Mouse (Mus musculus): ENCODE measurements around the gene Tubb3.
"Not testable (repeated sequence)": the region's sequence is repeated elsewhere in the genome, so short reads cannot be mapped to it uniquely, and the experiment has no call there.

Tubb3 gene

GRCm38 (mm10) chr8:123412560-123413170 lies 1.4 kb downstream of the Tubb3 start:
- DNase-seq, result peak; percentile 80

- no peak for DNase-seq
Observed at GRCm38 (mm10) chr8:123414255-123414654, 3.0 kb downstream of the Tubb3 start.

DNA sequence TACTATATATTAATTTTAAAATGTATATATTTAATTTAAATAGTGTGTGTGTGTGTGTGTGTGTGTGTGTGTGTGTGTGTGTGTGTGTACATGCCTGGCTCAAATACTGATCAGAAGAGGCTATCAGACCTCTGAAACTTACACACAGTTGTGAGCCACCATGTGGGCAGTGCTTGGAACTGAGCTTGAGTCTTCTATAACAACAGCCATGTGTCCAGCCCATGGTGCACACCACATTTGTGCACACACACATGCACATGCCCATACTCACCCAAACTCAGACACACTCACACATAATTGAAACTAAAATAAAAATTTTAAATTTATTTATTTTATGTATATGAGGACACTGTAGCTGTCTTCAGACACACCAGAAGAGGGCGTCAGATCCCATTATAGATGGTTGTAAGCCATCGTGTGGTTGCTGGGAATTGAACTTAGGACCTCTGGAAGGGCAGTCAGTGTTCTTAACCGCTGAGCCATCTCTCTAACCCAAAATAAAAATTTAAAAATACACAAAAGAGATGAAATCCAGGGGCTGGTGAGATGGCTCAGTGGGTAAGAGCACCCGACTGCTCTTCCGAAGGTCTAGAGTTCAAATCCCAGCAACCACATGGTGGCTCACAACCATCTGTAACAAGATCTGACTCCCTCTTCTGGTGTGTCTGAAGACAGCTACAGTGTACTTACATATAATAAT lies 3.9 kb downstream of the Tubb3 start:
- not testable (repeated sequence) for DNase-seq

DNA sequence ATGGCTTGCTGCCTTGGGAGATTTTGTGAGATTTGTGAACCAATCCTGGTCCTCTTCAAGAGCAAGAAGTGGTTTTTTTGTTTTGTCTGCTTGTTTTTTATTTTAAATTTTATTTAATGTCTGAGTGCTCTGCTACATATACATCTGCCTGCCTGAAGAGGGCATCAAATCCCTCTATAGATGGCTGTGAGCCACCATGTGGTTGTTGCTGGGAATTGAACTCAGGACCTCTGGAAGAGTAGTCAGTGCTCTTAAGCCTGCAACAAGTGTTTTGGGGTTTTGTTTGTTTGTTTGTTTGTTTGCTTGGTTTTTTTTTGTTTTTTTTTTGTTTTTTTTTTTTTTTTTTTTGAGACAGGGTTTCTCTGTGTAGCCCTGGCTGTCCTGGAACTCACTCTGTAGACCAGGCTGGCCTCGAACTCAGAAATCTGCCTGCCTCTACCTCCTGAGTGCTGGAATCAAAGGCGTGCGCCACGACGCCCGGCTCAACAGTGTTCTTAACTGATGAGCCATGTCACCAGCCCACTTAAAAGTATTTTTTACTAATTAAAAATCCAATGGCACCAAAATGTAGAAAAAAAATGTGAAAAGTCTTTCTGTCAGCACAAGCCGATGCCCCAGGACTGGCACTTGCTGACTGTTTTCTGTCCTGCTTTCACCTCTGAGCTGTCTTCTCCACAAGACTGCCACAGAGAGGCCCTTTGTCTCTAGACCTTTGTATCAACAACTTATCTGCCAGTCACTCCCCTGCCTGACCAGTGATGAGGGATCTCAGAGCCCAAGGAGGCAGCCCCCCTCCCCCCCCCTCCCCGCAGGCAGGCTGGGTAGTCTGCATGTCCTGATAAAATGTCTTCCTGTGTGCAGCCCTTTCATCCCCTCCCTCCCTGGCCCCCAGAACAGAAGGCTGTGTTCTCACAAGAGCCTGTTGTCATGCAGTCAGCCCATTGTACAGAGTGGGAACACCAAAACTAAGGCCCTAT lies 5.0 kb downstream of the Tubb3 start:
- DNase-seq, result no peak

- DNase-seq, result no peak
Observed at GRCm38 (mm10) chr8:123416944-123417555, 5.8 kb downstream of the Tubb3 start.

- DNase-seq, result no peak
Observed at GRCm38 (mm10) chr8:123419711-123420110, 8.5 kb downstream of the Tubb3 start.

GRCm38 (mm10) chr8:123420525-123421281 lies 9.5 kb downstream of the Tubb3 start:
- DNase-seq, result no peak

GRCm38 (mm10) chr8:123421325-123421724 lies 10.1 kb downstream of the Tubb3 start:
- no peak for DNase-seq

- peak; percentile 87 for DNase-seq
Observed at GRCm38 (mm10) chr8:123422056-123422780, 11.0 kb downstream of the Tubb3 start.

DNA sequence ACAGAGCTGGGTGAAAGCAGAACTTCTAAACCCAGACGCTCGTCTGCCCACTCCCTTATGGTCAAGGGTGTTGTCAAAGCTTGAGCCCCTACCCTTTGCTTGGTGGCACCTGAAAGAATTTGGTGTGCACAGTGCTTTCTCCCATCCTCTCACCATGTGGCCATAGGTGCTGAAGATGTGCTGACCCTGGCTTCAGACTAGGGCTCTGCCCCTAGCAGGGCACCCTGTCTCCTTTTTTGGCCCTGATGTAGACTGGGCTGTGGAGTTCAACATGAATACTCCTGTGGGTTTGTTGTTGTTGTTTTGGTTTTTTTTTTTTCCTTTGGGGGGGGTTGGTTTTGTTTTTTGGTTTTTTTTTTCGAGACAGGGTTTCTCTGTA lies 11.5 kb downstream of the Tubb3 start:
- DNase-seq, result no peak

DNA sequence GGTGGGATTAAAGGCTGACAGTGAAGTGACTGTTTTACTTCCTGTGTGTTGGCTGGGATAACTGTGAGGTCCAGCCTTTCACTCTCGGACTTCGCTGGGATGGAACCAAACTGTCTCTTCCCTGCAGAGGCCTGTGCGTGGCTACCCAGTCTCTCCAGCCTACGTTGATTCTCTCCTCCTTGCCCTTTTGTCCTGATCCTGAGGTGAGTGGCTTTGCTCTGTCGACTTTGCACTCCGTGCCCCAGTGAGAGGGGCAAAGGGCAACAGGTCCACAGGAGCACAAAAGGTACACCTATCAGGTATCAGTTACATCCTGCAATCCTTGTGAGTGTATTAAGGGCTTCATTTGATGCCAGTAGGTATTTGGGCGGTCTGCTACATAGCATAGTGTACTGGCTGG lies 12.2 kb downstream of the Tubb3 start, which contains the start of gene Def8:
Gene Def8, plus strand, starts transcription at position 87 of the 400 bp plus-strand sequence.
- DNase-seq, result no peak

- no peak for DNase-seq
Observed at GRCm38 (mm10) chr8:123426511-123427509, 15.6 kb downstream of the Tubb3 start.

- no peak for DNase-seq
Observed at GRCm38 (mm10) chr8:123427639-123428275, 16.5 kb downstream of the Tubb3 start.

DNA sequence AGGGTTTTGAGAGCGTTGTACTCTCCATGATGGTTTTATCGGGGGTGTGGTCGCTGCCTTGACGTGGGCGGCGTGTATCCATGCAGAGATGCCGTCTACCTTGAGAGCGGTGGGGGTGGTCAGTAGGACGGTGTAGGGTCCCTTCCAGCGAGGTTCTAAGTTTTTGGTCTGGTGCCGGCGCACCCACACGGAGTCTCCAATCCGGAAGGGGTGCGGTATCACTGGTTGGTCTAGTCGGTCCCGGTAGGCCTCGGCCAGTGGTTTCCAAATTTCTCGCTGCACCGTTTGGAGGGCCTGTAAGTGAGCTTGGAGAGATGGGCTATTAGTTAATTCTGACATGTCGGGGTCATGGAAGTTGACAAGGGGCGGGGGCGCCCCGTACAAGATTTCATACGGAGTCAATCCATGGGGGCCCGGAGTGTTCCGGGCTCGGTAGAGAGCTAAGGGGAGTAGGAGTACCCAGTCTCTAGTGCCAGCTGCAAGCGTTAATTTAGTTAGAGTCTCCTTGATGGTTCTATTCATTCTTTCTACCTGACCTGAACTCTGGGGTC lies 17.2 kb downstream of the Tubb3 start:
- DNase-seq, result no peak

- no peak for DNase-seq
Observed at GRCm38 (mm10) chr8:123428939-123429721, 17.9 kb downstream of the Tubb3 start.

- DNase-seq, result not testable (repeated sequence)
Observed at GRCm38 (mm10) chr8:123429722-123430013, 18.4 kb downstream of the Tubb3 start.

- DNase-seq, result not testable (repeated sequence)
Observed at GRCm38 (mm10) chr8:123430936-123431335, 19.7 kb downstream of the Tubb3 start.

DNA sequence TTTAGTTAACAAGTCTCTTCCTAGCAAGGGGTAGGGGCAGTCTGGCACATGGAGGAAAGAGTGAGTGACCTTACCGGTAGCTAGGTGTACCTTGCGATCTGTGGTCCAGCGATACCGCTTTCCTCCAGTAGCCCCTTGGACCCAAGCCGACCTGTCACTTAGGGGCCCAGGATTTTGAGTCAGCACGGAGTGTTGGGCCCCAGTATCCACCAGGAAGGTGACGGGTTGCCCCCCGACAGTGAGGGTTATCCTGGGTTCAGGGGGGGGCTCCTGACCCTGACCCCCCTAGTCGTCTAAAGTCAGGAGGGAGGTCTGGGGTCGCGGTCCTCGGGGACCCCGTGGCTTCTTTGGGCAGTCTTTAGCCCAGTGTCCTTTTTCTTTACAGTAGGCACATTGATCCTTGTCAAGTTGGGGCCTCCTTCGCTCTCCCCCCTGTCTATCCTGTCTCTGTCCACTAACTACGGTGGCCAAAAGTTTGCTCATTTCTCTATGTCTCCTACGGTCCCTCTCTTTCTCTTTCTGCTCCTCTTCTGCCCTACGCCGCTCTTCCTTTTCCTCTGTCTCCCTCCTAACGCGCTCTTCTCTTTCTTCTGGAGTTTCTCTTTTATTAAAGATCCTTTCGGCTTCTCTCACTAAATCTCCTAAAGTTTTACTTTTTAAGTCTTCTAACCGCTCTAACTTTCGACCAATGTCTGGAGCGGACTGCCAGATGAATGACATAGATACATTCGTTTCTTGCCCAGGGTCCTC lies 20.6 kb downstream of the Tubb3 start:
- DNase-seq, result no peak
